Mouse (Mus musculus): Measurements from ENCODE around the gene Hp. TPM values are rescaled to one million over a fixed set of nuclear protein-coding genes. Genes with fewer than 3 reads are reported as not detected.

Gene Hp
- 10 to 100 TPM in 1 of 2 experiments, 1 to 10 TPM in 1; 8.1 to 27.6 TPM for total RNA-seq (2021)
- long read RNA-seq, experiment 1, transcript Hp-201 (5 exons, 1,345 nt): major isoform, 18 of 20 reads
- long read RNA-seq, experiment 1, partial matches to known transcripts: 1 of 20 reads
- long read RNA-seq, experiment 1, other reads (novel, unspliced or antisense): 0 of 20 reads
- long read RNA-seq, experiment 2, transcript Hp-201 (5 exons, 1,345 nt): major isoform, 18 of 18 reads
- long read RNA-seq, experiment 2, partial matches to known transcripts: 0 of 18 reads
- long read RNA-seq, experiment 2, other reads (novel, unspliced or antisense): 0 of 18 reads

- no peak for DNase-seq (ENCODE audit: low spot score in 2 of 2)
Measured at GRCm38 (mm10) chr8:109578900-109579301, at the start of gene Hp. Gene Hp (minus strand): TSS chr8:109579172.

DNA sequence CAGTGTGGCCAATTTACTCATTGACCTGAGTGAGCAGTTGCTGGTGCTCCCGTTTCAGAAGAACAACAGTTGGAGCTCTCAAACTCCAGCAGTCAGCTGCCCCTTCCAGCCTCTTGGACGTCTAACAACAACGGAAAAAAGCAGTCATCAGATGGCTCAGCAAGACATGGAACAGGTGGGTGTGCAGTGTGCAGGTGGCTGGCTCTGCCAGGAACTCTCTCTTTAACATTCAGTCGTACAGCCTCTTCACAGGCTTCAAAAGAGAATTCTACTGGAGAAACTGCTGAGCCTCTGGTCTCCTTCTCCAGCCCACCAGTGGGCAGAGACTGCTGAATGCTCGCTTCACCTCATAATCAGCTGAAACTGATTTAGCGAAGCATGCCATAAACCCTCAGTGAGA lies 49.7 kb upstream of the Hp start:
- DNase-seq (ENCODE audit: low spot score in 2 of 2): no peak

- no peak for DNase-seq (ENCODE audit: low spot score in 2 of 2)
Measured at GRCm38 (mm10) chr8:109615569-109615968, 36.6 kb upstream of the Hp start.

DNA sequence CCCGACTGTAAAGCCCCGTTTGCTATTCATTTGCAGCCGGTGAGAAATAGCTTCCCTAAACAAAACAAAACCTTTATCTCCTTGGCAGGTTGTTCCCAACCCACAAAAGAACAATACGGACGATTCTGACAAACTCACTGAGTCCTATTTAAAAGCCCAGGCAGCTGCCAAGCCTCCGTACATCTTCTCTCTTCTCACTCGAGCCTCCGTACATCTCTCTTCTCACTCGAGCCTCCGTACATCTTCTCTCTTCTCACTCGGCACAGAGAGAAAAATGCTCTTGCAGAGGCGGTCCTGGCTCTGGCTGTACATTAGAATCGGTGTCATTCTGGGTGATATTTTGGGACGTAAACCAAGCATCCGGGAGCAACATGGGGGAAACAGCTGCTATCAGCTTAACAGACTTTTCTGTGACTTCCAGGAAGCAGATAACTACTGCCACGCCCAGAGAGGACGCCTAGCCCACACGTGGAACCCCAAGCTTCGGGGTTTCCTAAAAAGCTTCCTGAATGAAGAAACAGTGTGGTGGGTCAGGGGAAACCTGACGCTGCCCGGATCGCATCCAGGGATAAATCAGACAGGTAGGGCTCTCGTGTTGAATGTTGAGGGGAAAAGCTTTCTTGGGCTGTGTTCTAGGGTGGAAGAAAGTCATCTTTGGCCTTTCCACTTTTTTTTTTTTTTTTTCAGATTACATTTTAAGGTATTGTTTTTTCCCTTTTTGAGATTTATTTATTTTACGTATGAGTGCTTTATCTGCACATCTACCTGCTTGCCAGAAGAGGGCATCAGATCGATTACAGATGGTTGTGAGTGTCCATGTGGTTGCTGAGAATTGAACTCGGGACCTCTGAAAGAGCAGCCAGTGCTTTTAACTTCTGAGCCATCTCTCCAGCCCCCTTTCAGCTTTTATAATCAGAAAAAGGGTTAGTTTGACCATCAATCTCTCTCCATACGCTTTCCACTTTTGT lies 35.6 kb upstream of the Hp start, which contains the start of gene Pkd1l3:
Pkd1l3 (plus strand) TSS at position 275 of the 968 bp plus-strand sequence.
- no peak for DNase-seq (ENCODE audit: low spot score in 2 of 2)

- DNase-seq (ENCODE audit: low spot score in 2 of 2): no peak
Measured at GRCm38 (mm10) chr8:109609153-109609502, 30.2 kb upstream of the Hp start.

GRCm38 (mm10) chr8:109608271-109609152 lies 29.5 kb upstream of the Hp start, which contains the start of gene Dhodh:
Gene Dhodh (minus strand): TSS chr8:109608673.
- peak; percentile 83 to 96 for DNase-seq (ENCODE audit: low spot score in 2 of 2)

DNA sequence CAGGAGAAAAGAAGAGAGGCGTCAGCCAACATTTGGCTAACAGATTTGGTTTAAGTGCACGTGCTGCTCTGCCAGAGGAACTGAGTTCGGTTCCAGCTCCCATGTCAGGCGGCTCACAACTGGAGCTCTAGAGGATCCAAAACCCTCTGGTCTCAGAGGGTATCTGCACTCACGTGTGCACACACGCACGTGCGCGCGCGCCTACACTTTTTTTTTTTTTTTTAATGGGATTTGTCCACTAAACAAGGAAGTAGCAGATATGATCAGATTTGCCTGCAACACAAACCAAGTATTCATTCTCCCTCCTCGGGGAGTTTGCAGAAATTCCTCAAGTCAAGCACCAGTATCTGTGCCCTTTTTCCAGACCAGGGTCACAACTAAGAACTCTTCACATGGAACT lies 28.7 kb upstream of the Hp start:
- DNase-seq (ENCODE audit: low spot score in 2 of 2): no peak

- no peak for DNase-seq (ENCODE audit: low spot score in 2 of 2)
Measured at GRCm38 (mm10) chr8:109606725-109607124, 27.8 kb upstream of the Hp start.

DNA sequence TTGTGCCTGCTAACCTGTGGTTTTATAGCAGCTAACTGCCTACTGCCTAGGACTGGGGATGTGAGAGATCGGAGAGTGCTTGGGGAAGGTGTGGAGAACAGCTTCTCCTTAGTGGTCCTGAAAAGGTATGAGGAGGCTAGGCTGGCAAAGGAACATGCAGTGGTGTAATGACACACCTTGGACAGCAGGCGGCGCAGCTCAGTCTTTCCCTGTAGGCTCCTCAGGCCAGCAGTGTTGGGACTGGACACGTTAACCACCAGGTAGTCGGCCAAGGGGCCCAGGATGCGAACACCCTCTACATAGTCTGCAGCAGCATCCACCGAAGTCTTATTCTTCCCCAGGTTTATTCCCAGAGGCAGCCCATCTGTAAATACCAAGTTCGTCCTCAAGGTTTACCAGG lies 16.9 kb upstream of the Hp start:
- peak in 1 of 2 experiments; percentile 44 for DNase-seq (ENCODE audit: low spot score in 2 of 2)

GRCm38 (mm10) chr8:109593117-109593788 lies 14.3 kb upstream of the Hp start:
- no peak for DNase-seq (ENCODE audit: low spot score in 2 of 2)

DNA sequence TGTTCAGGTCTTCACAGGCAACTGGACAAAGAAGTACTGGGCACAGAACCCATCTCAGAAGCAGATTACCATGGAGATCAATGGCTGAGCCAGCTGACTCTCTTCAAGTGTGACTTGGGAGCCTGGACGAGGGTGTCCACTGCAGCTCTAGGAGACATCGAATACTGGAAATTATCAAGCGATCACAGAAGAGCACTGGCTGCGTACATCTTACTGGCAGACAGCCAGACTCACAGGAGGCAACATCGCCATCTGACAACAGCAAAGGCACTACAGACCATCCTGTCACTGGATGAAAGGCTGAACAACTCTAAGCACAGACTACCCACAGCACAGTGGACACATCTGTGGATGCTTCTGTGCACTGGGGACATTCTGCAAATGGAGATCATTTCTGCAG lies 13.2 kb upstream of the Hp start:
- no peak for DNase-seq (ENCODE audit: low spot score in 2 of 2)

DNA sequence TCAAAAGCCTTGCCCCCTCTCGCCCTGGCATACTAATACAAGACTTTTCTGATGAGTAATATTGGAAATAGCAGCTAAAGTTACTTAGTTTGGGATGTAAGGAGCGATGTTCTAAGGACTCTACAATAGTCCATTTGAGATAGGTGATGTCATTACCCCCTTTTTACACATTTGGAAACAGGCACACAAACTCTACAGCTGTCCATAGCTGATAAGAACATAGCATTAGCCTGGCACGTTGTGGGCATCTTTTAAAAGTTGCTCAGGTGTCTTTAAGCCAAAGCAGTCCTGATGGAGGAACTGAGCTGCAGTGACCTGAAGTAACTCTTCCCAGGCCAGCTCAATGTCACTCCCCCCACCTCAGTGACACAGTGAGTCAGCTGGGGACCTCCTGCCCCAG lies 12.4 kb upstream of the Hp start:
- DNase-seq (ENCODE audit: low spot score in 2 of 2): no peak

DNA sequence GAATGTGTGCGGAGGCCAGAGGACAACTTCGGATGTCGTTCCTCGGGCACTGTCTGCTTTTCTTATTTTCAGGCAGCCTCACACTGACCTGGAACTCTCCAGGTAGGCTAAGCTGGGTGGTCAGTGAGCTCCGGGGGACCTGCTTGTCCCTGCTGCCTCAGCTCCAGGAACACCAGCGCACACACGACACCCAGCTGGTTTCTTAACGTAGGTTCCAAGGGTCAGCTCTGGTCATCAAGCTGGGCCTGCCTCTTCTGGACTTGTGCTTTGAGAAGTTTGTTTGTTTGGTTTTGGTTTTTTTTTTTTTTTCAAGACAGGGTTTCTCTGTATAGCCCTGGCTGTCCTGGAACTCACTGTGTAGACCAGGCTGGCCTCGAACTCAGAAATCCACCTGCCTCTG lies 11.9 kb upstream of the Hp start:
- no peak for DNase-seq (ENCODE audit: low spot score in 2 of 2)

GRCm38 (mm10) chr8:109586972-109587504 lies 8.1 kb upstream of the Hp start:
- no peak for DNase-seq (ENCODE audit: low spot score in 2 of 2)

- DNase-seq (ENCODE audit: low spot score in 2 of 2): no peak
Measured at GRCm38 (mm10) chr8:109585652-109586051, 6.7 kb upstream of the Hp start.

GRCm38 (mm10) chr8:109584830-109585229 lies 5.9 kb upstream of the Hp start:
- DNase-seq (ENCODE audit: low spot score in 2 of 2): no peak

GRCm38 (mm10) chr8:109584293-109584692 lies 5.3 kb upstream of the Hp start:
- DNase-seq (ENCODE audit: low spot score in 2 of 2): no peak

- DNase-seq (ENCODE audit: low spot score in 2 of 2): no peak
Measured at GRCm38 (mm10) chr8:109576311-109576710, 2.7 kb downstream of the Hp start.

DNA sequence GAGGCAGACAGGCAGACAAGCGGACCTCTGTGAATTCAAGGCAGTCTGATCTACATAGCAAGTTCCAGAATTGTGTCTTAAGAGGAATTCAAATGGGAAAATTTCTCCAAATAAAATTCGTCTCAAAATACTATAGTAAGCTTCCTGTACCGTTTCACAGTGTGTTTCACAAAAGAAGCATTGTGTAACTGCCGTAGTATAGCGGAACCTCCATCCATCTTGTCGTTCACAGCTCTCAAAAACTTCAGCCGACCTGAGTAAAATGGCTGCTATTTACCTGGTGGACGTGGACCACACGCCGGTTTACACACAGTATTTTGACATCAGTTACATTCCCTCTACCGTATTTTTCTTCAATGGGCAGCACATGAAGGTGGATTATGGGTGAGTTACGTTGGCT lies 7.8 kb downstream of the Hp start:
- DNase-seq (ENCODE audit: low spot score in 2 of 2): no peak
